ENCODE assay signal across 24 mouse cellular contexts in genomic region chr2:141201303-141202014, GRCm38 (mm10).
DNase-seq lines count a peak whose midpoint lies in the region; ATAC-seq and TF ChIP-seq lines count a peak whose summit lies in the region.
"Had no signal": no experiment of that assay in that cellular context is flagged by ENCODE, and none has a peak within 500 bp of the region (broad histone marks: within the 10 kb centered on the region; RNA-seq: fewer than 3 reads in every experiment).

No protein-coding gene starts in this region.

- H3K9ac ChIP-seq in hindbrain, embryonic 12.5 days, result no peak overlapping the region
- H3K9ac ChIP-seq in hindbrain, embryonic 16.5 days (ENCODE audit: low read depth, low read length), result no peak overlapping the region
- H3K9ac ChIP-seq in midbrain, postnatal 0 days (replicated peaks; ENCODE audit: low read length, poor library complexity, severe bottlenecking), result no peak overlapping the region
- H3K9ac ChIP-seq in stomach, postnatal 0 days (ENCODE audit: low read length), result no peak overlapping the region
- H3K9ac ChIP-seq: forebrain, embryonic 13.5 days; heart, embryonic 15.5 days; kidney, embryonic 15.5 days had no signal

- WGBS in hindbrain, embryonic 12.5 days, result 58% methylated on average over 2 of the region's 2 CpGs
- WGBS in hindbrain, embryonic 16.5 days, result 59% methylated on average over 2 of the region's 2 CpGs
- 52% methylated on average over 2 of the region's 2 CpGs for WGBS in midbrain, embryonic 10.5 days
- WGBS in midbrain, postnatal 0 days, result 48% methylated on average over 2 of the region's 2 CpGs
- 86% methylated on average over 2 of the region's 2 CpGs for WGBS in stomach, postnatal 0 days

- H3K36me3 ChIP-seq in hindbrain, embryonic 12.5 days, result no peaks in the 10 kb centered on the region
- no peaks in the 10 kb centered on the region for H3K36me3 ChIP-seq in hindbrain, embryonic 16.5 days (ENCODE audit: control insufficient read depth, insufficient read depth, low read length)
- no peaks in the 10 kb centered on the region for H3K36me3 ChIP-seq in midbrain, embryonic 10.5 days
- no peaks in the 10 kb centered on the region for H3K36me3 ChIP-seq in midbrain, postnatal 0 days (ENCODE audit: insufficient read depth, low read length)
- H3K36me3 ChIP-seq in stomach, postnatal 0 days (ENCODE audit: control insufficient read depth, insufficient read depth, low read length), result no peaks in the 10 kb centered on the region
- H3K36me3 ChIP-seq: heart, embryonic 15.5 days; kidney, embryonic 15.5 days had no signal

- TF ChIP-seq EP300 in stomach, postnatal 0 days (optimal IDR thresholded peaks at IDR 0.05), result no peak

- no peaks in the 10 kb centered on the region for H3K9me3 ChIP-seq in hindbrain, embryonic 12.5 days (replicated peaks)
- no peaks in the 10 kb centered on the region for H3K9me3 ChIP-seq in hindbrain, embryonic 16.5 days (ENCODE audit: control insufficient read depth, low read length)
- no peaks in the 10 kb centered on the region for H3K9me3 ChIP-seq in midbrain, embryonic 10.5 days (replicated peaks)
- H3K9me3 ChIP-seq in midbrain, postnatal 0 days (ENCODE audit: low read length), result no peaks in the 10 kb centered on the region
- no peaks in the 10 kb centered on the region for H3K9me3 ChIP-seq in stomach, postnatal 0 days (ENCODE audit: control insufficient read depth, low read length)
- H3K9me3 ChIP-seq: forebrain, embryonic 13.5 days; heart, embryonic 15.5 days; kidney, embryonic 15.5 days had no signal

- no peaks in the 10 kb centered on the region for H3K27me3 ChIP-seq in hindbrain, embryonic 12.5 days
- no peaks in the 10 kb centered on the region for H3K27me3 ChIP-seq in hindbrain, embryonic 16.5 days (replicated peaks; ENCODE audit: control insufficient read depth, insufficient read depth, low read length)
- no peaks in the 10 kb centered on the region for H3K27me3 ChIP-seq in midbrain, embryonic 10.5 days (ENCODE audit: low read depth, poor library complexity, severe bottlenecking)
- H3K27me3 ChIP-seq in midbrain, postnatal 0 days (ENCODE audit: insufficient read depth, low read length), result no peaks in the 10 kb centered on the region
- no peaks in the 10 kb centered on the region for H3K27me3 ChIP-seq in stomach, postnatal 0 days (ENCODE audit: control insufficient read depth, insufficient read depth, low read length)
- H3K27me3 ChIP-seq: forebrain, embryonic 13.5 days; heart, embryonic 15.5 days; kidney, embryonic 15.5 days; Patski had no signal

- H3K4me1 ChIP-seq in hindbrain, embryonic 12.5 days, result peaks cover 6% of the 10 kb centered on the region
- no peaks in the 10 kb centered on the region for H3K4me1 ChIP-seq in hindbrain, embryonic 16.5 days (ENCODE audit: control insufficient read depth, insufficient read depth, low read depth, low read length)
- peaks cover 24% of the 10 kb centered on the region for H3K4me1 ChIP-seq in midbrain, embryonic 10.5 days
- H3K4me1 ChIP-seq in midbrain, postnatal 0 days (ENCODE audit: insufficient read depth, low read length), result no peaks in the 10 kb centered on the region
- H3K4me1 ChIP-seq in stomach, postnatal 0 days (replicated peaks; ENCODE audit: control insufficient read depth, insufficient read depth), result no peaks in the 10 kb centered on the region
- H3K4me1 ChIP-seq: heart, embryonic 15.5 days had no signal

- no peak overlapping the region for H3K4me2 ChIP-seq in hindbrain, embryonic 12.5 days (replicated peaks)
- H3K4me2 ChIP-seq in hindbrain, embryonic 16.5 days (ENCODE audit: low read length), result no peak overlapping the region
- no peak overlapping the region for H3K4me2 ChIP-seq in midbrain, postnatal 0 days (ENCODE audit: low read depth, low read length, poor library complexity, severe bottlenecking)
- no peak overlapping the region for H3K4me2 ChIP-seq in stomach, postnatal 0 days (replicated peaks; ENCODE audit: low read depth)
- H3K4me2 ChIP-seq: forebrain, embryonic 13.5 days; heart, embryonic 15.5 days; kidney, embryonic 15.5 days had no signal

- ATAC-seq in hindbrain, embryonic 12.5 days (ENCODE audit: low FRiP score), result peak; percentile 79
- no peak for ATAC-seq in hindbrain, embryonic 16.5 days
- ATAC-seq in midbrain, postnatal 0 days (ENCODE audit: low FRiP score), result no peak
- ATAC-seq in stomach, postnatal 0 days (ENCODE audit: low FRiP score, low TSS enrichment), result no peak
- ATAC-seq: forebrain, embryonic 13.5 days; Patski had no signal

- TF ChIP-seq CTCF in midbrain, postnatal 0 days (IDR thresholded peaks at IDR 0.05), result no peak
- no peak for TF ChIP-seq CTCF in stomach, postnatal 0 days (IDR thresholded peaks at IDR 0.05; ENCODE audit: low read depth)

- DNase-seq in embryo, embryonic 11 days, result peak; percentile 26
- peak; percentile 49 for DNase-seq in midbrain, embryonic 10.5 days (ENCODE audit: low spot score)
- peak; percentile 31 for DNase-seq in midbrain, postnatal 0 days (ENCODE audit: low spot score)
- DNase-seq in stomach, postnatal 0 days (ENCODE audit: low spot score), result no peak
- no peak for DNase-seq in gastrocnemius, postnatal 10 days
- no peak for DNase-seq in urinary bladder, postnatal 36 days (ENCODE audit: low spot score in 2 of 2)
- DNase-seq: adrenal gland, postnatal 14 days; cerebellum, adult 18-20 months; gastrocnemius, postnatal 36 days; heart, postnatal 4 days; kidney, postnatal 4 days; layer of hippocampus, adult 9-11 months; left cerebral cortex, postnatal 4 days; liver; lung, postnatal 10 days; thymus, adult 18-20 months had no signal

- H3K4me3 ChIP-seq in hindbrain, embryonic 12.5 days, result no peak overlapping the region
- no peak overlapping the region for H3K4me3 ChIP-seq in hindbrain, embryonic 16.5 days (ENCODE audit: low read length)
- no peak overlapping the region for H3K4me3 ChIP-seq in midbrain, embryonic 10.5 days
- H3K4me3 ChIP-seq in midbrain, postnatal 0 days (ENCODE audit: low read depth, low read length), result no peak overlapping the region
- H3K4me3 ChIP-seq in stomach, postnatal 0 days (ENCODE audit: low read depth, low read length), result no peak overlapping the region
- H3K4me3 ChIP-seq: forebrain, embryonic 13.5 days; heart, embryonic 15.5 days; kidney, embryonic 15.5 days; left cerebral cortex, adult 2 months; myocyte had no signal

- H3K27ac ChIP-seq in hindbrain, embryonic 12.5 days, result no peak overlapping the region
- H3K27ac ChIP-seq in hindbrain, embryonic 16.5 days (ENCODE audit: low read depth, low read length), result no peak overlapping the region
- H3K27ac ChIP-seq in midbrain, embryonic 10.5 days (replicated peaks), result peak overlapping the region; percentile 73
- no peak overlapping the region for H3K27ac ChIP-seq in midbrain, postnatal 0 days (ENCODE audit: low read depth, low read length)
- H3K27ac ChIP-seq in stomach, postnatal 0 days (replicated peaks), result no peak overlapping the region
- H3K27ac ChIP-seq: forebrain, embryonic 13.5 days; heart, embryonic 15.5 days; kidney, embryonic 15.5 days; left cerebral cortex, adult 2 months had no signal

Comparison
In these comparisons a context has a peak if more than half of its experiments do, and no peak if none do; other contexts are left out.
1. DNase-seq: peak in embryo, embryonic 11 days (single experiment), midbrain, embryonic 10.5 days (single experiment) and midbrain, postnatal 0 days (single experiment); none in stomach, postnatal 0 days (single experiment), gastrocnemius, postnatal 10 days (single experiment) and urinary bladder, postnatal 36 days (0 of 2).